Mouse (Mus musculus) heart, embryonic 13.5 days (tissue): ENCODE measurements around the gene Fgf3. TPM values are rescaled to one million over a fixed set of nuclear protein-coding genes. Genes with fewer than 3 reads are reported as not detected.

ENCODE experiments used
- ATAC-seq: fragments of 200-750 bp; cut with Nextera tagmentation; 2 replicates; pipeline ENCODE4 v1.8.0; 2017; ENCODE audit warnings: moderate TSS enrichment; ENCODE audit not compliant: insufficient number of reproducible peaks, low FRiP score, low TSS enrichment; ENCODE audit errors: extremely low read depth
- H3K27ac ChIP-seq: fragments of 300-500 bp; sonication (generic); replicated peaks from 2 replicates; pipeline ENCODE4 v1.5.1; 2015; ENCODE audit warnings: moderate library complexity, mild to moderate bottlenecking, inconsistent platforms
- H3K27me3 ChIP-seq: fragments of 300-500 bp; sonication (generic); replicated peaks from 2 replicates; pipeline ENCODE4 v1.6.1; 2015; ENCODE audit warnings: mild to moderate bottlenecking, inconsistent platforms
- H3K36me3 ChIP-seq: fragments of 300-500 bp; sonication (generic); 2 replicates; pipeline ENCODE4 v1.6.1; 2015; ENCODE audit warnings: mild to moderate bottlenecking, inconsistent platforms
- H3K4me1 ChIP-seq: fragments of 300-500 bp; sonication (generic); 2 replicates; pipeline ENCODE4 v1.6.1; 2015; ENCODE audit warnings: inconsistent platforms
- H3K4me2 ChIP-seq: fragments of 300-500 bp; sonication (generic); 2 replicates; pipeline ENCODE4 v1.6.1; 2015; ENCODE audit warnings: inconsistent platforms, mild to moderate bottlenecking, moderate library complexity
- H3K4me3 ChIP-seq: fragments of 300-500 bp; sonication (generic); 2 replicates; pipeline ENCODE4 v1.5.1; 2015; ENCODE audit warnings: moderate library complexity, mild to moderate bottlenecking, inconsistent platforms
- H3K9ac ChIP-seq: fragments of 300-500 bp; sonication (generic); 2 replicates; pipeline ENCODE4 v1.6.1; 2015; ENCODE audit warnings: inconsistent platforms, mild to moderate bottlenecking, moderate library complexity
- H3K9me3 ChIP-seq: fragments of 300-500 bp; sonication (generic); 2 replicates; pipeline ENCODE4 v1.6.1; 2016; ENCODE audit warnings: inconsistent platforms
- WGBS: fragments of 180-500 bp; shearing (Covaris S2); methylation state at CpG from one replicate; pipeline ENCODE4 v1.1.7; 2015; ENCODE audit warnings: mixed read lengths; 5-methylcytosine and 5-hydroxymethylcytosine counted together
- polyA plus RNA-seq: library from polyadenylated mRNA; unstranded; fragments of >200 nt; fragmentation: Nextera tagmentation; extraction: Ambion mirVana; gene quantifications from 2 replicates; pipeline ENCODE4 v1.2.1, GENCODE M21; 2015

The Fgf3 gene
- polyA plus RNA-seq, 1 experiment from 2014 or later, result 0.20 TPM

GRCm38 (mm10) chr7:144858702-144859101 lies 20.8 kb downstream of the Fgf3 start:
- H3K27ac ChIP-seq, result no peak overlapping the region
- peaks cover 12% of the 10 kb centered on the region for H3K4me1 ChIP-seq
- H3K9me3 ChIP-seq, result no peaks in the 10 kb centered on the region
- no peak overlapping the region for H3K4me2 ChIP-seq
- ATAC-seq, result no peak
- WGBS, result 81% methylated on average over 1 of the region's 1 CpGs
- H3K9ac ChIP-seq, result no peak overlapping the region
- H3K36me3 ChIP-seq, result no peaks in the 10 kb centered on the region
- H3K4me3 ChIP-seq, result no peak overlapping the region
- H3K27me3 ChIP-seq, result peaks cover 99% of the 10 kb centered on the region

GRCm38 (mm10) chr7:144861056-144861768 lies 23.3 kb downstream of the Fgf3 start:
- no peaks in the 10 kb centered on the region for H3K9me3 ChIP-seq
- peak overlapping the region; percentile 56 for H3K4me2 ChIP-seq
- H3K4me3 ChIP-seq, result peak overlapping the region; percentile 36
- H3K27ac ChIP-seq, result no peak overlapping the region
- H3K4me1 ChIP-seq, result peaks cover 12% of the 10 kb centered on the region
- peaks cover 99% of the 10 kb centered on the region for H3K27me3 ChIP-seq
- no peak for ATAC-seq
- no peaks in the 10 kb centered on the region for H3K36me3 ChIP-seq
- under 1% methylated on average over 70 of the region's 72 CpGs for WGBS
- H3K9ac ChIP-seq, result no peak overlapping the region

DNA sequence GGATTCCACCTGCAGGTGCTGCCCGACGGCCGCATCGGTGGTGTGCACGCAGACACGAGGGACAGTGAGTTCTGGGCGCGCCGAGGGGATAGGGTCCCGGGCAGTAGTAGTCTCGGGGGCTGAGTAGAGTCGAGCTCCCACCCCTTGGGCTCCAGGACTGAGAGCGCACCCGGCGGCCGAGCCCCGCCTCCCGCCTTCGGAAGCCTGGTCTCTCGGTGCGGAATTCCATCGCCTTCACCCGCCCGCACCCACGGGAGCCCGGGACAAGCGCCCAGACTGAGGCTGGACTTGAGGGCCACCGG lies 23.8 kb downstream of the Fgf3 start:
- H3K27ac ChIP-seq, result no peak overlapping the region
- H3K4me1 ChIP-seq, result peaks cover 12% of the 10 kb centered on the region
- H3K4me2 ChIP-seq, result peak overlapping the region; percentile 56
- no peaks in the 10 kb centered on the region for H3K9me3 ChIP-seq
- no peak for ATAC-seq
- WGBS, result under 1% methylated on average over 28 of the region's 28 CpGs
- peaks cover 99% of the 10 kb centered on the region for H3K27me3 ChIP-seq
- H3K4me3 ChIP-seq, result peak overlapping the region; percentile 36
- no peak overlapping the region for H3K9ac ChIP-seq
- H3K36me3 ChIP-seq, result no peaks in the 10 kb centered on the region

- Histone ChIP-seq H3K4me2 (peak overlapping the region; percentile 56), H3K9me3 (no peaks in the 10 kb centered on the region), H3K27me3 (peaks cover 99% of the 10 kb centered on the region), H3K4me3 (peak overlapping the region; percentile 36; the same call in 1 of the 2 replicates), H3K27ac (no peak overlapping the region), H3K36me3 (no peaks in the 10 kb centered on the region), H3K9ac (no peak overlapping the region), H3K4me1 (peaks cover 12% of the 10 kb centered on the region)
- WGBS, result under 1% methylated on average over 15 of the region's 15 CpGs
- no peak for ATAC-seq
Measured at GRCm38 (mm10) chr7:144862126-144862525, 24.2 kb downstream of the Fgf3 start.

DNA sequence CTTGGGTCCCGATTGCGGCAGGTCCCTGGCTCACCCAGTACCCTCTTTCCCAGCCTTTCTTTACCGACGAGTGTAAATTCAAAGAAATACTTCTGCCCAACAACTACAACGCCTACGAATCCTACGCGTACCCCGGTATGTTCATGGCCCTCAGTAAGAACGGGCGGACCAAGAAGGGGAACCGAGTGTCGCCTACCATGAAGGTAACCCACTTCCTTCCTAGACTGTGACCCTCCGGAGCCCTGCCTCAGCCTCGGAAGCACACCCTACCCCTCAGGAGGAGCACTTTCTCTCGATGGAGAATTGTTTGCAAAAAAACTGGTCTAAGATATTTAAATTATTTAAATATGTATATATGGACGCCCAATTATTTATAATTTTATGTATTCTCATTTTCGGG lies 24.8 kb downstream of the Fgf3 start:
- ATAC-seq, result no peak

GRCm38 (mm10) chr7:144863196-144863595 lies 25.3 kb downstream of the Fgf3 start:
- peaks cover 96% of the 10 kb centered on the region for H3K27me3 ChIP-seq
- no peak overlapping the region for H3K4me2 ChIP-seq
- H3K27ac ChIP-seq, result no peak overlapping the region
- H3K9me3 ChIP-seq, result no peaks in the 10 kb centered on the region
- no peak overlapping the region for H3K4me3 ChIP-seq
- no peak for ATAC-seq
- H3K36me3 ChIP-seq, result no peaks in the 10 kb centered on the region
- peaks cover 12% of the 10 kb centered on the region for H3K4me1 ChIP-seq
- 2% methylated on average over 11 of the region's 11 CpGs for WGBS
- H3K9ac ChIP-seq, result no peak overlapping the region

More for the DNA sequence above, 24.8 kb downstream of the Fgf3 start:
- Histone ChIP-seq H3K9ac (no peak overlapping the region), H3K36me3 (no peaks in the 10 kb centered on the region), H3K27ac (no peak overlapping the region), H3K4me2 (no peak overlapping the region), H3K4me3 (no peak overlapping the region), H3K4me1 (peaks cover 12% of the 10 kb centered on the region), H3K27me3 (peaks cover 99% of the 10 kb centered on the region), H3K9me3 (no peaks in the 10 kb centered on the region)
- WGBS, result 4% methylated on average over 18 of the region's 18 CpGs

GRCm38 (mm10) chr7:144864160-144864670 lies 26.3 kb downstream of the Fgf3 start:
- no peak overlapping the region for H3K9ac ChIP-seq
- H3K27ac ChIP-seq, result no peak overlapping the region
- WGBS, result 62% methylated on average over 3 of the region's 3 CpGs
- no peaks in the 10 kb centered on the region for H3K9me3 ChIP-seq
- no peak for ATAC-seq
- peaks cover 12% of the 10 kb centered on the region for H3K4me1 ChIP-seq
- H3K36me3 ChIP-seq, result no peaks in the 10 kb centered on the region
- H3K4me2 ChIP-seq, result no peak overlapping the region
- H3K27me3 ChIP-seq, result peaks cover 86% of the 10 kb centered on the region
- H3K4me3 ChIP-seq, result no peak overlapping the region

- no peaks in the 10 kb centered on the region for H3K4me1 ChIP-seq
- H3K27ac ChIP-seq, result no peak overlapping the region
- H3K27me3 ChIP-seq, result peaks cover 61% of the 10 kb centered on the region
- H3K36me3 ChIP-seq, result no peaks in the 10 kb centered on the region
- no peak overlapping the region for H3K4me3 ChIP-seq
- WGBS, result 59% methylated on average over 4 of the region's 4 CpGs
- H3K9ac ChIP-seq, result no peak overlapping the region
- H3K9me3 ChIP-seq, result no peaks in the 10 kb centered on the region
- no peak overlapping the region for H3K4me2 ChIP-seq
- no peak for ATAC-seq
Measured at GRCm38 (mm10) chr7:144867161-144867560, 29.3 kb downstream of the Fgf3 start.

- no peaks in the 10 kb centered on the region for H3K36me3 ChIP-seq
- ATAC-seq, result no peak
- H3K27ac ChIP-seq, result no peak overlapping the region
- no peak overlapping the region for H3K9ac ChIP-seq
- no peaks in the 10 kb centered on the region for H3K4me1 ChIP-seq
- WGBS, result 67% methylated on average over 8 of the region's 8 CpGs
- H3K9me3 ChIP-seq, result no peaks in the 10 kb centered on the region
- peaks cover 56% of the 10 kb centered on the region for H3K27me3 ChIP-seq
- no peak overlapping the region for H3K4me3 ChIP-seq
- H3K4me2 ChIP-seq, result no peak overlapping the region
Measured at GRCm38 (mm10) chr7:144867602-144868001, 29.7 kb downstream of the Fgf3 start.

- H3K27ac ChIP-seq, result no peak overlapping the region
Measured at GRCm38 (mm10) chr7:144872420-144872819, 34.5 kb downstream of the Fgf3 start.

DNA sequence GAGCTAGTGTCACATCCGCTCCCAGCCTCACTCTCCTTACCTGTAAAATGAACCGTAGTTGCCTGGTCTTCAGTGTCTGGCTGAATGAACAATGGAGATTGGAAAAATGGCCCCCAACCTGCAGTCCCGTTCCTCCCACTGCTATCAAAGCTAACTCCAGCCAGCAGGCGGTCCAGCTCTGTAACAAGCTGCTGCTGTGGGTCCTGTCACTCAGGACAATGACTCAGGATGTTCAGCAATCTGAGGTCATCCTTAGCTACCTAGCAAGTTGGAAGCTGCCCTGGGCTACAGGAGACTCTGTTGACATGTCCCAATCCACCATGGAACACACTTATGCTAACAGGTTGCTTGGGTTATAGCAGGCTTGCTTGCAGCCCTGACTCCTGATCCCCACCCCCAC lies 35.3 kb downstream of the Fgf3 start:
- no peak overlapping the region for H3K27ac ChIP-seq
- H3K27me3 ChIP-seq, result peaks cover 25% of the 10 kb centered on the region; the same call in 1 of the 2 replicates
- no peak overlapping the region for H3K9ac ChIP-seq
- H3K4me1 ChIP-seq, result peaks cover 13% of the 10 kb centered on the region
- 59% methylated on average over 4 of the region's 4 CpGs for WGBS
- no peaks in the 10 kb centered on the region for H3K9me3 ChIP-seq
- H3K4me3 ChIP-seq, result no peak overlapping the region
- H3K36me3 ChIP-seq, result no peaks in the 10 kb centered on the region
- no peak overlapping the region for H3K4me2 ChIP-seq
- ATAC-seq, result no peak

More at GRCm38 (mm10) chr7:144872420-144872819, 34.5 kb downstream of the Fgf3 start:
- Histone ChIP-seq H3K4me2 (no peak overlapping the region), H3K9ac (no peak overlapping the region), H3K27me3 (peaks cover 29% of the 10 kb centered on the region), H3K9me3 (no peaks in the 10 kb centered on the region), H3K36me3 (no peaks in the 10 kb centered on the region), H3K4me3 (no peak overlapping the region), H3K4me1 (peaks cover 13% of the 10 kb centered on the region)
- 49% methylated on average over 4 of the region's 4 CpGs for WGBS
- no peak for ATAC-seq

- no peak overlapping the region for H3K4me3 ChIP-seq
- ATAC-seq, result no peak
- H3K4me2 ChIP-seq, result no peak overlapping the region
- H3K27ac ChIP-seq, result no peak overlapping the region
- H3K27me3 ChIP-seq, result peaks cover 25% of the 10 kb centered on the region; the same call in 1 of the 2 replicates
- H3K4me1 ChIP-seq, result peaks cover 13% of the 10 kb centered on the region
- no peaks in the 10 kb centered on the region for H3K36me3 ChIP-seq
- peak overlapping the region; percentile 24; the same call in 1 of the 2 replicates for H3K9ac ChIP-seq
- H3K9me3 ChIP-seq, result no peaks in the 10 kb centered on the region
- whole genome bisulfite sequencing, result 73% methylated on average over 4 of the region's 4 CpGs
Measured at GRCm38 (mm10) chr7:144874226-144874625, 36.3 kb downstream of the Fgf3 start.
